Mouse (Mus musculus) CD4-positive, CD25-positive, alpha-beta regulatory T cell, adult 2 months (primary cell): ENCODE results near the gene Cox4i2.
A peak's percentile ranks its signal among the peaks of the same experiment; 100 is the strongest.

Source experiments
- DNase-seq: peaks from one replicate; pipeline ENCODE4 v3.0.0-alpha.2; 2012; ENCODE audit warnings: low read depth, low spot score

Cox4i2 gene

GRCm38 (mm10) chr2:152753944-152754711, at the start of gene Cox4i2:
Cox4i2 (plus strand) TSS chr2:152754173.
- DNase-seq, result peak; percentile 37

GRCm38 (mm10) chr2:152704256-152704605, 49.7 kb upstream of the Cox4i2 start:
- DNase-seq, result no peak

- no peak for DNase-seq
These were observed 49.1 kb upstream of the Cox4i2 start for GRCm38 (mm10) chr2:152704811-152705370.

DNA sequence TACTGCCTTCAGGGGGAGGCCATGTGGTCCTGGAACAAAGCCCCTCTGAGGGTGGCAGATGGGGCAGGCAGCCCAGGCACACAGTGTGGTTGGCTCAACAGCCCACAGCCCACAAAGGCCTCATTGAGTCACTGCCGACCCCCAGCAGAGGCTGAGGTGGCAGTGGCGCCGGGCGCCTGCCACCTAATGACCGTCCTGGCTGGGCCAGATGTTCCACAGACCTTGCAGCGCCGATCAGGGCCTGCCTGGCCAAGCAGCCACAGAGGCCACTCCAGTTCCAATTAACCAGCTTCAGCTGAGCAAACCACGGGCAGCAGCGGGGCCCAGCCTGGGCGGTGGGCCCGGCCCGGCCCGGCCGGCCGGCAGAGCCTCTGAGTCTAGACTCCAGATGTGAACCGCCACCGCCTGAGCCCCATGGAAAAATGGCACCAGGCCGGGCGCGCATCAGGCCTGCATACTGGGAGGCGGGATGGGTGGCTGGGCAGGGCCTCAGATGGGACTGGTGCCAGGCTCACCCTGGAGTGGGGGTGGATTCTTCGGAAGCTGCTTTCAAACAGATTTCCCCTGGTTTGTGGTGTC, 47.9 kb upstream of the Cox4i2 start:
- no peak for DNase-seq

GRCm38 (mm10) chr2:152707186-152707585, 46.8 kb upstream of the Cox4i2 start:
- no peak for DNase-seq

GRCm38 (mm10) chr2:152707627-152708026, 46.3 kb upstream of the Cox4i2 start:
- DNase-seq, result no peak

- no peak for DNase-seq
These were observed 44.9 kb upstream of the Cox4i2 start for GRCm38 (mm10) chr2:152709066-152709465.

DNA sequence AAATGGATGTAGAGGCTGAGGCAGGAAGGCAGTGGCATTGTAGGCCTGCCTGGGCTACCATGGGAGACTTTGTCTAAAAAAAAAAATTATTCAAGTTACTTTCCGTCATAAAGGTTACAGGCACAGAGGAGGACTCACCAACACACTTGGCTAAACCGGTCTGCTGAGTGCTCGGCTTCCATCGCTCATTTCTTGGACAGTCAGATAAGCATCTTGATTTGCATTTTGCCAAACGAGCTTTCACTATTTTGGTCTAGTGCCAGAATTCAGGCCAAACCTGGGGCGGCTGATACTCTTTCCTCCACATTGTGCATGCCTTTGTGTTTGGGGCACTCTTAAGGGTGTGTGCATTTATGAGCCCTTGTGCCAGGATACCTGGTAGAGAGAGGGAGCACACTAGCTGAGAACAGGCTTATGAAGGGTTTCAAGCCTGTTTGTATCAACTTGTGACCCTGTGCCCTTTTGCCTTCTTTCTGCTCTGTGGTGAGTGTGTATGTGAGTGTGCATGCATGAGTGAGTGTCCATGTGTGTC, 37.7 kb upstream of the Cox4i2 start:
- DNase-seq, result no peak

GRCm38 (mm10) chr2:152717652-152718051, 36.3 kb upstream of the Cox4i2 start:
- no peak for DNase-seq

DNA sequence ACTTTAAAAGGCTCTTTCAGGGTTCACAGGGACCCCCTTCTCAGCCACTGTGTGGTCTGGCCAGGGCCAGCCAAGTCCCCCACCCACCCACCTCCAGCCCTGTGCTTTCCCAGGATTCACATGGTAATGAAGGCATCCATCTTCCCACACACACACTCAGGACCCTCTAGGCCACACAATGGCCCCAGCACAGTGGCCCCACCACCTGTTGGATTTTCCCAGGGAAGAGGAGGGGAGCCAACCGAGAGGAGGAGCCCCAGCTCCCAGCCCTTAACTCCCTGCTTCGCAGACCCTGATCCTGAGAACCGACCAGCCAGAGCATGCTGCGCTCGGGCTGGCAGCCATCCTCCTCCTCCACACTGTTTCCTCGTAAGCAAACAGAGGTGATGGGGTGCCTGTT, 35.9 kb upstream of the Cox4i2 start:
- no peak for DNase-seq

- DNase-seq, result no peak
These were observed 30.2 kb upstream of the Cox4i2 start for GRCm38 (mm10) chr2:152723651-152724331.

DNA sequence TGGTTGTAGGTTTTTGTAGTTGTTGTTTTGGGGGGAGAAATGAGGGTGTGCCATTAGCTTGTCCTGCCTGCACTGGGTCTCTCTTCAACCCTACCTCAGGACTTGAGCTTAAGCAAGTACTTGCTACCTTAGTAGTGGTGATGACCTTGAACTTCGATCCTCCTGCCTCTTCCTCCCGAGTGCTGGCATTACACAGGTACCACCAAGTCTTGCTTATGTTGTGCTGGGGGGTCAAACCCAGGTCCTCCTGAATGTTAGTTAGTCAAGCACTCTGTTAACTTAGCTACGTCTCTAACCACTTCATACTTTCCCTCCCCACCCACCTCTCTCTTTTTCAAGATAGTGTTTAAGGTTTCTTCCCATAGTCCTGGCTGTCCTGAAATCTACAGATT, 29.6 kb upstream of the Cox4i2 start:
- no peak for DNase-seq

DNA sequence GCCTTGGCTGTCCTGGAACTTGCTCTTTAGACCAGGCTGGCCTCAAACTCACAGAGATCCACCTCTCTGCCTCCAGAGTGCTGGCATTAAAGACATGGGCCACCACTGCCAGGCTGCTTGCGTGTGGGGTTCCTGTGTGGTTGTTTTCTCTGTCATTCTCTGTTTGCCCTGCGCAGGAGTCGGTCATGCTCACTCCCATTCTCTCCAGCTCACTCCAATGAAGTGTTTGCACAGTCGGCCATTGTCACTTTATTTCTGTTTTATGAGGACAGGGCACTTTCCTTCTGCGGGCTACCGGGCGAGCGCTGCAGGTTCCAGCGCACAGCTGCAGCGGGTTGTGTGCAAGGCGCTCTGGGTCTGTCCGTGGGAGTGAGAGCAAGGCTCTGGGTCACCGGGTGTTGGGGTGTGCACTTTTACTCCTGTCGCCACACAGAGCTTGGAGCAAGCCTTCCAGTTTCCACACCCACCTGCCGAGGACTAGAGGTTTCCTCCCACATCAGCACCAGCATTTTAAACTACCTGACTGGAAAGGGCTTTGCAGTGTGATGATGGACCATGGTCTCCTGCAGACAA, 28.7 kb upstream of the Cox4i2 start:
- no peak for DNase-seq

DNA sequence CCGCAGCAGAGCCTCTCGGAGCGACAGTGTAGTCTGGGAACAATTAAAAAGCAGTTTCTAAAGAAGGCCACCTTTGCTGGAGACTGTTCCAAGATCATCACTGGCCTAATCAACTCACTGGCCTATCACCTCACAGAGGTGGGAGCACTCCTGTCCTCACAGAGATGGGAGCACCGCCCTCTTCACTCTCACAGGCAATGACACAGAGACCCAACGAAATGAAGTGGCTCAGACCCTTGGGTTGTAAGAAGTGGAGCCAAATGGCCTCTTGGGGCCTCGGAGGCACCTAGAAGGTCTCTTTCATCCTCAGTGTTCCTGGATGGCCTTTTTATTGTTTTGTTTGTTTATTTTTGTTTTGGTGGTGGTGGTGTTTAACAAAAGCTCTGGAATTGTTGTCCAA, 27.8 kb upstream of the Cox4i2 start:
- DNase-seq, result no peak

- no peak for DNase-seq
These were observed 27.1 kb upstream of the Cox4i2 start for GRCm38 (mm10) chr2:152726751-152727335.

GRCm38 (mm10) chr2:152727795-152728510, 26.0 kb upstream of the Cox4i2 start:
- DNase-seq, result no peak

- no peak for DNase-seq
These were observed 25.4 kb upstream of the Cox4i2 start for GRCm38 (mm10) chr2:152728594-152728993.

DNA sequence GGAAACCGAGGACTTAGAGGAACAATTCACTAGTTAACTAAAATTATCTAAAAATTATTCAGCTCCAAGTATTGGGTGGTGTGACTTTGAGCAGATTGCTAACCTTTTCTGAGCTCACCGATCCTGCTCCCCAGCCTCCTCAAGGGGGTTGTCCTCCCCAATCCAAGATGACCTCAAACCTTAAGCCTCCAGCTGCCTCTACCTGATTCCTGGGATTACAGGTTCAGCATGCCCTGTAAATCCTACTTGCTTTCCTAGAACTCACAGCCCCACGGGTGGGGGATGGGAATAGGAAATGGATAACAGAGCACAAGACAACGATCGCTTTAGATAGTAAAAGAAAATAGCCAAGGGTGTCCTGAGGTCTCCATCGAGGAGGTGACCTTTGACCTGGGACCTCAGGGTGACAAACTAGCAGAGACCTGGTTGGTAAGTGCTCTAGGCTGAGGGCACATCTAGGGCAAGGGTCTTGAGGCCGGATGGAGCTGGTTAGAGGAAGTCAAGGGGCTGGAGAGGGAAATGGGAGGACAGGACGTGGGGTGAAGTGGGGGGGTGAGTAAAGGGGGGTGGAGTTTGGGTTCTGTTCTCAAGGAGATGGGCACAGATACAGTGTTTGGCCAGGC, 24.8 kb upstream of the Cox4i2 start:
- no peak for DNase-seq

DNA sequence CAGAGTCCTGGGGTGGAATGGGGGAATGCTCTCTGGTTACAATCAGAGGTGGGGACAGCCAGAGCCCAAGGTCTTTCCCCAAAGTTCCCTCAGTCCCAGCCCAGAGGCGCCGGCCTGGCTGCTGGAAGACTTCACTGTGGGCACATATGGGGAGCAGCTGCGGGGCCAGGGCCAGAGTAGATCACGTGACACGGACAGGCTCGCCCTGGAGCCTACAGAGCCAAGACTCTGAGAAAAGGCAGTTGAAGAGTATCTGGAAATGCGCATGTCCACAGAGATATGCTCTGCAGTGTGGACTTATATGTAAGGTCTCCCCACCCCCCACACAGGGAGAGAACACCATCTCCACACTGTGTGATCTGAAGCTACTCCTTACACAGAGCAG, 24.3 kb upstream of the Cox4i2 start:
- DNase-seq, result no peak

- peak; percentile 56 for DNase-seq
These were observed 20.8 kb upstream of the Cox4i2 start for GRCm38 (mm10) chr2:152733201-152733600.

DNA sequence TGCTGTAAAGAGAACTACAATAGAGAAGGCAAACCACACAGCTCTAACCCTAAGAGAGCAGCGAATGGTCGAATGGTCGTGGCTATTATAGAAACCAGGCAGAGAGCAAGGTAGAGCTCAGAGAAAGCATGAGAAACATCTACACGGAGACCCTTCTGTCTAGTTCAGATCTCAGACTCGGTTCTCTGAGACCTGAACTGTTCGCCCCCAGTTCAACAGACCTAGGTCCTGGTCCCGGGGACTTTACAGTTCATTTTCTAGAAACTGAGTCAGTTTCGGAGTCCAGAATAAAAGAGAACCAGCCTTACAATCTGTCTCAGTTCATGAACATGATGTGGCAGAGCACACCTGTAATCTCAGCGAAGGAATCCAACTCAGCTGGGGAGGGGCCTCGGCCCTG, 19.5 kb upstream of the Cox4i2 start:
- no peak for DNase-seq
